In genomic region chr19:4810746-4811062, GRCm38 (mm10) we compare ENCODE assay signal across 8 mouse cellular contexts. TPM values are rescaled to one million over a fixed set of nuclear protein-coding genes. Genes with fewer than 3 reads are reported as not detected.
DNase-seq lines count a peak whose midpoint lies in the region; ATAC-seq and TF ChIP-seq lines count a peak whose summit lies in the region.

No protein-coding gene starts in this region.

- no peak for DNase-seq in cerebellum, adult 2 months
- no peak for DNase-seq in cerebellum, postnatal 10 days
- peak; percentile 18 for DNase-seq in ovary, postnatal 10 days (ENCODE audit: low spot score)
- no peak for DNase-seq in ovary, postnatal 36 days (ENCODE audit: low spot score)
- no peak for DNase-seq in limb, embryonic 14.5 days (ENCODE audit: low spot score)
- no peak for DNase-seq in stomach, postnatal 0 days (ENCODE audit: low spot score)
- no peak for DNase-seq in embryo, embryonic 10.5 days (ENCODE audit: low spot score)
- no peak for DNase-seq in MN1 (ENCODE audit: low spot score)

- no peaks in the 10 kb centered on the region for H3K9me3 ChIP-seq in limb, embryonic 14.5 days (ENCODE audit: control insufficient read depth, low read length)
- H3K9me3 ChIP-seq in stomach, postnatal 0 days (ENCODE audit: control insufficient read depth, low read length): no peaks in the 10 kb centered on the region

- no peak for ATAC-seq in limb, embryonic 14.5 days (ENCODE audit: low FRiP score, low read depth)
- ATAC-seq in stomach, postnatal 0 days (ENCODE audit: low FRiP score, low TSS enrichment): no peak

- H3K4me3 ChIP-seq in cerebellum, adult 2 months (replicated peaks; ENCODE audit: insufficient read depth, low read depth, low read length): peak overlapping the region; percentile 97
- peak overlapping the region; percentile 91 for H3K4me3 ChIP-seq in limb, embryonic 14.5 days (replicated peaks; ENCODE audit: low read length)
- H3K4me3 ChIP-seq in stomach, postnatal 0 days (ENCODE audit: low read depth, low read length): peak overlapping the region; percentile 80

- H3K27me3 ChIP-seq in cerebellum, adult 2 months (ENCODE audit: control insufficient read depth, insufficient read depth, low read length): no peaks in the 10 kb centered on the region
- no peaks in the 10 kb centered on the region for H3K27me3 ChIP-seq in limb, embryonic 14.5 days (ENCODE audit: control insufficient read depth, insufficient read depth, low read length)
- H3K27me3 ChIP-seq in stomach, postnatal 0 days (ENCODE audit: control insufficient read depth, insufficient read depth, low read length): no peaks in the 10 kb centered on the region

- H3K27ac ChIP-seq in cerebellum, adult 2 months (ENCODE audit: insufficient read depth, low read length): peak overlapping the region; percentile 91; the same call in 1 of the 2 replicates
- H3K27ac ChIP-seq in limb, embryonic 14.5 days (replicated peaks; ENCODE audit: low read depth, low read length): peak overlapping the region; percentile 95
- peak overlapping the region; percentile 97 for H3K27ac ChIP-seq in stomach, postnatal 0 days (replicated peaks)

- no peak for TF ChIP-seq CTCF in cerebellum, adult 2 months (IDR thresholded peaks at IDR 0.05; ENCODE audit: borderline replicate concordance, insufficient read depth, low read depth, low read length)
- TF ChIP-seq CTCF in stomach, postnatal 0 days (IDR thresholded peaks at IDR 0.05; ENCODE audit: low read depth): no peak

- H3K4me1 ChIP-seq in cerebellum, adult 2 months (ENCODE audit: control insufficient read depth, insufficient read depth, low read length): peaks cover 3% of the 10 kb centered on the region; the same call in 1 of the 2 replicates
- peaks cover 21% of the 10 kb centered on the region for H3K4me1 ChIP-seq in limb, embryonic 14.5 days (ENCODE audit: control insufficient read depth, insufficient read depth, low read length)
- H3K4me1 ChIP-seq in stomach, postnatal 0 days (replicated peaks; ENCODE audit: control insufficient read depth, insufficient read depth): no peaks in the 10 kb centered on the region; the same call in 1 of the 2 replicates

- WGBS in cerebellum, adult 2 months: 1% methylated on average over 17 of the region's 17 CpGs
- 0% methylated on average over 16 of the region's 17 CpGs for WGBS in limb, embryonic 14.5 days
- under 1% methylated on average over 16 of the region's 17 CpGs for WGBS in stomach, postnatal 0 days

- H3K9ac ChIP-seq in limb, embryonic 14.5 days (ENCODE audit: low read depth, low read length, severe bottlenecking): peak overlapping the region; percentile 88
- peak overlapping the region; percentile 85 for H3K9ac ChIP-seq in stomach, postnatal 0 days (ENCODE audit: low read length)

- H3K4me2 ChIP-seq in limb, embryonic 14.5 days (replicated peaks; ENCODE audit: low read depth, low read length, severe bottlenecking): peak overlapping the region; percentile 93
- peak overlapping the region; percentile 85 for H3K4me2 ChIP-seq in stomach, postnatal 0 days (replicated peaks; ENCODE audit: low read depth)

- no peaks in the 10 kb centered on the region; the same call in 1 of the 2 replicates for H3K36me3 ChIP-seq in limb, embryonic 14.5 days (ENCODE audit: control insufficient read depth, insufficient read depth, low read length)
- no peaks in the 10 kb centered on the region for H3K36me3 ChIP-seq in stomach, postnatal 0 days (ENCODE audit: control insufficient read depth, insufficient read depth, low read length)

- TF ChIP-seq EP300 in stomach, postnatal 0 days (optimal IDR thresholded peaks at IDR 0.05): no peak

- no peak for TF ChIP-seq POLR2A in cerebellum, adult 2 months (IDR thresholded peaks at IDR 0.05; ENCODE audit: borderline replicate concordance, insufficient read depth, low read length)
- TF ChIP-seq POLR2A in limb, embryonic 14.5 days (IDR thresholded peaks at IDR 0.05; ENCODE audit: borderline replicate concordance, extremely low read depth, insufficient read depth, insufficient read length): no peak

RNA-seq across cellular contexts. Expression of gene Gm21992, which starts 0.7 kb away (rescaled TPM):
- 14.4 and 17.9 TPM in 2 replicates for polyA plus RNA-seq in cerebellum, adult 2 months (2012; rRNA removed)
- 36.0 and 83.7 TPM in 2 replicates for polyA plus RNA-seq in limb, embryonic 14.5 days (2012; rRNA removed)
- polyA plus RNA-seq in limb, embryonic 14.5 days (2014; fragmentation: Nextera tagmentation; extraction: Ambion mirVana): 15.5 and 22.0 TPM in 2 replicates
- 16.0 and 19.1 TPM in 2 replicates for polyA plus RNA-seq in stomach, postnatal 0 days (2015; fragmentation: Nextera tagmentation; extraction: Ambion mirVana)

RNA-seq across cellular contexts. Expression of gene Rbm14, which starts 0.7 kb away (rescaled TPM):
- 27.4 and 32.1 TPM in 2 replicates for polyA plus RNA-seq in cerebellum, adult 2 months (2012; rRNA removed)
- 69.9 and 98.5 TPM in 2 replicates for polyA plus RNA-seq in limb, embryonic 14.5 days (2012; rRNA removed)
- polyA plus RNA-seq in limb, embryonic 14.5 days (2014; fragmentation: Nextera tagmentation; extraction: Ambion mirVana): 69.8 and 71.9 TPM in 2 replicates
- 21.9 and 24.2 TPM in 2 replicates for polyA plus RNA-seq in stomach, postnatal 0 days (2015; fragmentation: Nextera tagmentation; extraction: Ambion mirVana)

RNA-seq across cellular contexts. Expression of gene Rbm4, which starts 17.0 kb away (rescaled TPM):
- 77.5 and 86.1 TPM in 2 replicates for polyA plus RNA-seq in cerebellum, adult 2 months (2012; rRNA removed)
- polyA plus RNA-seq in limb, embryonic 14.5 days (2012; rRNA removed): 107 and 111 TPM in 2 replicates
- 78.9 and 82.6 TPM in 2 replicates for polyA plus RNA-seq in limb, embryonic 14.5 days (2014; fragmentation: Nextera tagmentation; extraction: Ambion mirVana)
- 22.2 and 23.3 TPM in 2 replicates for polyA plus RNA-seq in stomach, postnatal 0 days (2015; fragmentation: Nextera tagmentation; extraction: Ambion mirVana)

RNA-seq across cellular contexts. Expression of gene Ccs, which starts 28.4 kb away (rescaled TPM):
- 49.5 and 52.7 TPM in 2 replicates for polyA plus RNA-seq in cerebellum, adult 2 months (2012; rRNA removed)
- polyA plus RNA-seq in limb, embryonic 14.5 days (2012; rRNA removed): 57.2 and 65.9 TPM in 2 replicates
- polyA plus RNA-seq in limb, embryonic 14.5 days (2014; fragmentation: Nextera tagmentation; extraction: Ambion mirVana): 63.2 and 64.8 TPM in 2 replicates
- polyA plus RNA-seq in stomach, postnatal 0 days (2015; fragmentation: Nextera tagmentation; extraction: Ambion mirVana): 72.7 and 81.6 TPM in 2 replicates

RNA-seq across cellular contexts. Expression of gene Ccdc87, which starts 28.5 kb away (rescaled TPM):
- 0.62 and 0.64 TPM in 2 replicates for polyA plus RNA-seq in cerebellum, adult 2 months (2012; rRNA removed)
- polyA plus RNA-seq in limb, embryonic 14.5 days (2012; rRNA removed): 0.03 and 0.05 TPM in 2 replicates
- 0.06 and 0.26 TPM in 2 replicates for polyA plus RNA-seq in limb, embryonic 14.5 days (2014; fragmentation: Nextera tagmentation; extraction: Ambion mirVana)
- polyA plus RNA-seq in stomach, postnatal 0 days (2015; fragmentation: Nextera tagmentation; extraction: Ambion mirVana): 0.05 TPM in 1 of 2 replicates, not detected in the other
